In genomic region chr9:73049833-73050232, GRCm38 (mm10) we compare ENCODE assay signal across 26 mouse cellular contexts. TPM values are rescaled to one million over a fixed set of nuclear protein-coding genes. Genes with fewer than 3 reads are reported as not detected.
DNase-seq lines count a peak whose midpoint lies in the region; ATAC-seq and TF ChIP-seq lines count a peak whose summit lies in the region.
"Had no signal": no experiment of that assay in that cellular context is flagged by ENCODE, and none has a peak within 500 bp of the region (broad histone marks: within the 10 kb centered on the region; RNA-seq: fewer than 3 reads in every experiment).

No protein-coding gene starts in this region.

- 40% methylated on average over 5 of the region's 5 CpGs for WGBS in forebrain, postnatal 0 days
- WGBS in forebrain, embryonic 15.5 days: 55% methylated on average over 5 of the region's 5 CpGs
- WGBS in lung, embryonic 16.5 days: 19% methylated on average over 5 of the region's 5 CpGs

- H3K36me3 ChIP-seq in forebrain, postnatal 0 days (ENCODE audit: insufficient read depth): no peaks in the 10 kb centered on the region
- H3K36me3 ChIP-seq in forebrain, embryonic 15.5 days: no peaks in the 10 kb centered on the region
- H3K36me3 ChIP-seq in lung, embryonic 16.5 days (ENCODE audit: control insufficient read depth, insufficient read depth, low read length): no peaks in the 10 kb centered on the region
- H3K36me3 ChIP-seq: embryonic facial prominence, embryonic 13.5 days; heart, embryonic 12.5 days; hindbrain, embryonic 10.5 days had no signal

- H3K4me1 ChIP-seq in forebrain, postnatal 0 days (ENCODE audit: insufficient read depth): no peaks in the 10 kb centered on the region
- H3K4me1 ChIP-seq in forebrain, embryonic 15.5 days: peaks cover 6% of the 10 kb centered on the region; the same call in 1 of the 2 replicates
- peaks cover 13% of the 10 kb centered on the region for H3K4me1 ChIP-seq in lung, embryonic 16.5 days (replicated peaks; ENCODE audit: control insufficient read depth, insufficient read depth, low read length)
- H3K4me1 ChIP-seq: heart, embryonic 12.5 days had no signal

- H3K9me3 ChIP-seq in forebrain, postnatal 0 days (ENCODE audit: low read length): no peaks in the 10 kb centered on the region
- H3K9me3 ChIP-seq in forebrain, embryonic 15.5 days: no peaks in the 10 kb centered on the region
- no peaks in the 10 kb centered on the region for H3K9me3 ChIP-seq in lung, embryonic 16.5 days (ENCODE audit: control insufficient read depth, low read length)
- H3K9me3 ChIP-seq: embryonic facial prominence, embryonic 13.5 days; forebrain, embryonic 13.5 days; heart, embryonic 12.5 days; hindbrain, embryonic 10.5 days had no signal

- H3K27ac ChIP-seq in forebrain, postnatal 0 days (ENCODE audit: low read depth, low read length): no peak overlapping the region
- H3K27ac ChIP-seq in forebrain, embryonic 15.5 days (replicated peaks): no peak overlapping the region
- no peak overlapping the region for H3K27ac ChIP-seq in lung, embryonic 16.5 days (ENCODE audit: low read length)
- H3K27ac ChIP-seq: embryonic facial prominence, embryonic 13.5 days; forebrain, embryonic 13.5 days; hindbrain, embryonic 10.5 days; hindbrain, embryonic 14.5 days had no signal

- no peaks in the 10 kb centered on the region for H3K27me3 ChIP-seq in forebrain, postnatal 0 days (ENCODE audit: insufficient read depth, low read length)
- H3K27me3 ChIP-seq in forebrain, embryonic 15.5 days: no peaks in the 10 kb centered on the region
- H3K27me3 ChIP-seq in lung, embryonic 16.5 days (ENCODE audit: control insufficient read depth, insufficient read depth, low read depth, low read length): no peaks in the 10 kb centered on the region
- H3K27me3 ChIP-seq: forebrain, embryonic 13.5 days; heart, embryonic 12.5 days; Patski had no signal

- peak; percentile 27; the same call in 1 of the 2 replicates for ATAC-seq in forebrain, postnatal 0 days
- no peak for ATAC-seq in forebrain, embryonic 15.5 days (replicated peaks)
- 0 out of 2 replicates have a peak, but pooled peaks have one; percentile 44 for ATAC-seq in lung, embryonic 16.5 days (ENCODE audit: low read depth)
- ATAC-seq: forebrain, embryonic 13.5 days; Patski had no signal

- H3K4me3 ChIP-seq in forebrain, postnatal 0 days (ENCODE audit: low read depth, low read length): no peak overlapping the region
- no peak overlapping the region for H3K4me3 ChIP-seq in forebrain, embryonic 15.5 days
- no peak overlapping the region for H3K4me3 ChIP-seq in lung, embryonic 16.5 days (ENCODE audit: low read length)
- H3K4me3 ChIP-seq: embryonic facial prominence, embryonic 13.5 days; forebrain, embryonic 13.5 days; heart, embryonic 12.5 days; hindbrain, embryonic 10.5 days had no signal

- TF ChIP-seq CTCF in forebrain, postnatal 0 days (IDR thresholded peaks at IDR 0.05; ENCODE audit: low read depth): no peak

- H3K4me2 ChIP-seq in forebrain, postnatal 0 days (ENCODE audit: low read depth): no peak overlapping the region
- no peak overlapping the region for H3K4me2 ChIP-seq in forebrain, embryonic 15.5 days (replicated peaks)
- no peak overlapping the region for H3K4me2 ChIP-seq in lung, embryonic 16.5 days (ENCODE audit: low read depth, low read length)
- H3K4me2 ChIP-seq: embryonic facial prominence, embryonic 13.5 days; forebrain, embryonic 13.5 days; heart, embryonic 12.5 days; hindbrain, embryonic 14.5 days had no signal

- H3K9ac ChIP-seq in forebrain, postnatal 0 days: no peak overlapping the region
- no peak overlapping the region for H3K9ac ChIP-seq in forebrain, embryonic 15.5 days (replicated peaks)
- no peak overlapping the region for H3K9ac ChIP-seq in lung, embryonic 16.5 days (ENCODE audit: low read length)
- H3K9ac ChIP-seq: embryonic facial prominence, embryonic 13.5 days; forebrain, embryonic 13.5 days; heart, embryonic 12.5 days; hindbrain, embryonic 14.5 days had no signal

- DNase-seq in forebrain, postnatal 0 days: no peak
- no peak for DNase-seq in lung, postnatal 36 days
- DNase-seq in ES-CJ7 (ENCODE audit: low read depth, low spot score): peak; percentile 54
- DNase-seq in brain, adult 2 months (ENCODE audit: low read depth, low spot score): peak; percentile 16
- no peak for DNase-seq in cerebellum, adult 11 months
- no peak for DNase-seq in kidney, postnatal 14 days
- DNase-seq: adrenal gland, adult 8-10 months; adrenal gland, postnatal 36 days; cerebellum, adult 18-20 months; cerebellum, adult 9-11 months; cerebellum, postnatal 36 days; gastrocnemius, postnatal 10 days; heart, adult 18-20 months had no signal

RNA-seq across cellular contexts. Expression of gene Rab27a, which starts 5.2 kb away (rescaled TPM):
- 3.9 and 5.6 TPM in 2 replicates for total RNA-seq in forebrain, postnatal 0 days (2014; rRNA removed)
- 1.1 and 2.3 TPM in 2 replicates for polyA plus RNA-seq in forebrain, postnatal 0 days (2015; fragmentation: Nextera tagmentation; extraction: Ambion mirVana)
- polyA plus RNA-seq in forebrain, embryonic 15.5 days (2015; fragmentation: Nextera tagmentation; extraction: Ambion mirVana): 1.0 and 1.2 TPM in 2 replicates
- polyA plus RNA-seq in lung, embryonic 16.5 days (2015; fragmentation: Nextera tagmentation; extraction: Ambion mirVana): 11.1 and 13.2 TPM in 2 replicates

RNA-seq across cellular contexts. Expression of gene Pigb, which starts 9.7 kb away (rescaled TPM):
- total RNA-seq in forebrain, postnatal 0 days (2014; rRNA removed): 8.2 and 10.3 TPM in 2 replicates
- polyA plus RNA-seq in forebrain, postnatal 0 days (2015; fragmentation: Nextera tagmentation; extraction: Ambion mirVana): 7.8 and 10.0 TPM in 2 replicates
- polyA plus RNA-seq in forebrain, embryonic 15.5 days (2015; fragmentation: Nextera tagmentation; extraction: Ambion mirVana): 11.7 and 12.7 TPM in 2 replicates
- polyA plus RNA-seq in lung, embryonic 16.5 days (2015; fragmentation: Nextera tagmentation; extraction: Ambion mirVana): 12.1 and 14.7 TPM in 2 replicates

RNA-seq across cellular contexts. Expression of gene Khdc3, which starts 51.8 kb away (rescaled TPM):
- 1.1 TPM in 1 of 2 replicates, not detected in the other for total RNA-seq in forebrain, postnatal 0 days (2014; rRNA removed)
- polyA plus RNA-seq in forebrain, postnatal 0 days (2015; fragmentation: Nextera tagmentation; extraction: Ambion mirVana): 0.08 TPM in 1 of 2 replicates, not detected in the other
- not detected in 2 replicates for polyA plus RNA-seq in forebrain, embryonic 15.5 days (2015; fragmentation: Nextera tagmentation; extraction: Ambion mirVana)
- 0.15 TPM in 1 of 2 replicates, not detected in the other for polyA plus RNA-seq in lung, embryonic 16.5 days (2015; fragmentation: Nextera tagmentation; extraction: Ambion mirVana)
- total RNA-seq: gastrocnemius, postnatal 10 days; gastrocnemius, postnatal 4 days; heart, postnatal 25 days had no signal
- polyA plus RNA-seq: C2C12; embryonic facial prominence, embryonic 13.5 days; forebrain, embryonic 13.5 days; heart, embryonic 12.5 days; Patski had no signal

RNA-seq across cellular contexts. Expression of gene Gm20509, which starts 52.4 kb away (rescaled TPM):
- not detected in 2 replicates for total RNA-seq in forebrain, postnatal 0 days (2014; rRNA removed)
- polyA plus RNA-seq in forebrain, postnatal 0 days (2015; fragmentation: Nextera tagmentation; extraction: Ambion mirVana): not detected in 2 replicates
- polyA plus RNA-seq in forebrain, embryonic 15.5 days (2015; fragmentation: Nextera tagmentation; extraction: Ambion mirVana): not detected in 2 replicates
- not detected in 2 replicates for polyA plus RNA-seq in lung, embryonic 16.5 days (2015; fragmentation: Nextera tagmentation; extraction: Ambion mirVana)
- total RNA-seq: gastrocnemius, postnatal 10 days; gastrocnemius, postnatal 4 days; heart, adult 18-20 months; heart, postnatal 25 days had no signal
- polyA plus RNA-seq: C2C12; embryonic facial prominence, embryonic 13.5 days; forebrain, embryonic 13.5 days; frontal cortex, adult 2 months; heart, embryonic 12.5 days; heart, embryonic 16.5 days; hindbrain, embryonic 10.5 days; hindbrain, embryonic 14.5 days; Patski had no signal

Comparison
In these comparisons a context has a peak if more than half of its experiments do, and no peak if none do; other contexts are left out.
1. DNase-seq: peak in ES-CJ7 (single experiment) and brain, adult 2 months (single experiment); none in forebrain, postnatal 0 days (single experiment), lung, postnatal 36 days (single experiment), cerebellum, adult 11 months (single experiment) and kidney, postnatal 14 days (single experiment).